Mouse (Mus musculus): ENCODE results near the gene Taok1. TPM values are rescaled to one million over a fixed set of nuclear protein-coding genes. Genes with fewer than 3 reads are reported as not detected.
A peak's percentile ranks its signal among the peaks of the same experiment; 100 is the strongest.
"Not testable (repeated sequence)": the region's sequence is repeated elsewhere in the genome, so short reads cannot be mapped to it uniquely, and the experiment has no call there.

Gene Taok1
- polyA plus RNA-seq (2012; rRNA removed), result 7.6 and 9.8 TPM in 2 replicates

GRCm38 (mm10) chr11:77607538-77608455, at the start of gene Taok1:
TSS of gene Taok1 (minus strand) at chr11:77607815.
- peak; percentile 77 for DNase-seq (ENCODE audit: low read depth)

DNA sequence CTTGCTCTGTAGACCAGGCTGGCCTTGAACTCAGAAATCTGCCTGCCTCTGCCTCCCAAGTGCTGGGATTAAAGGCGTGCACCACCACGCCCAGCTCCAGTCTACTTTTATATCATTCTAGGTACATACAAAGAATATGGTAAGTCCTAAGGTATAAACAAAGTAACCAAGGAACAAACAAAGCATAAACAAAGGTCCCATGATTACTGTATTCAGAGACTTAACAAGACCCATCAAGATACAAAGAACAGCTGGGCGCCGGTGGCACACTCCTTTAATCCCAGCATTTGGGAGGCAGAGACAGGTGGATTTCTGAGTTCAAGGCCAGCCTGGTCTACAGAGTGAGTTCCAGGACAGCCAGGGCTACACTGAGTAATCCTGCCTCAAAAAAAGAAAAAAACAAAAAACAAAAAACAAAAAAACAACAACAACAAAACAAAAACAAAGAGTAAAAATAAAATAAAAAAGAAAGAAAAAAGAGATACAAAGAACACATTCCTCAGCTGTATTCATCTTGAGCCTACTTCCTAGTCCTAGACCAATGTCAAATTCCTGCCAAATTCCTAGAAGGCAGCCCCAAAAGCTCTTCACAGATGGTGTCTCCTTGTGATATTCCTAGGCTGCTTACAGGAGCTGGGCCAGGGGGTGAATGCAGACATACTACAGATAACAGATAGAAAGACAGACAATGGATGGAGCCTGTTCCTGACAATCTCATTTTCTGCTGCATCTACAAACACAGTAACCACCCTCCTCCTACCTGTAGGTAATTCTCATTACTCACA, 46.0 kb upstream of the Taok1 start:
- not testable (repeated sequence) for DNase-seq (ENCODE audit: low read depth)

DNA sequence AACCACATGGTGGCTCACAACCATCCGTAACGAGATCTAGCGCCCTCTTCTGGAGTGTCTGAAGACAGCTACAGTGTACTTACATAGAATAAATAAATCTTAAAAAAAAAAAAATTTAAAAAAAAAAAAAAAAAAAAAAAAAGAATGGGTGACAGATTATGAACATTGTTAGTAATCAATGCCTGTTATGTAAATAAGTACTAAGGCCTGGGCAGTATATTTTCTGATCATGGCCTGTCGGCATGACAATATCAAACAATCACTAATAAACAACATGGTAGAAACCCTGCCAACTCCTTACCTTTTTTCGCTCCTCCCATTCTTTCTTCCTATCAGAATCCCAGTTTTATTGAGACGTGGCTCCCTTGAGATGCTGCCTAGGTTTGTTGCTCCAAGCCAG, 44.9 kb upstream of the Taok1 start:
- DNase-seq (ENCODE audit: low read depth), result no peak

- DNase-seq (ENCODE audit: low read depth), result no peak
Observed at GRCm38 (mm10) chr11:77648878-77649277, 41.3 kb upstream of the Taok1 start.

DNA sequence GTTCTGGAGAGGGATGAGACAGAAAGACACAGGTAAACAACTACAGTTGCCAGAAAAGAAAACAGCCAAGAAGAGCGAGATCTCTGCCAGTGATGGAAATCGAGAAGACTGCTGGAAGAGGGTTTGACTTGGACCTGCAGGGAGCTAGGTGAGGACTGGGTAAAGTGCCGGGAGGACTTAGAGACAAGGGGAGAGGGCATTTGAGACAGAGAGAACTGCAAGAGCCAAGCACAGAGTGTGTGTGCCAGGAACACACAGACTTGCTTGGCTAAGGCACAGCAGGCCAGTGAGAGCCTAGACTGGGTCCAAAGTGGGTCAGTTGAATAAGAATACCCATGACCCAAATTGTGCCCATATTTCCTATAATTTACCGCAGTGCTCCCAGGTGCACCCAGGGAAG, 37.9 kb upstream of the Taok1 start:
- DNase-seq (ENCODE audit: low read depth), result no peak

GRCm38 (mm10) chr11:77641390-77641789, 33.8 kb upstream of the Taok1 start:
- DNase-seq (ENCODE audit: low read depth), result no peak

- no peak for DNase-seq (ENCODE audit: low read depth)
Observed at GRCm38 (mm10) chr11:77630257-77630670, 22.6 kb upstream of the Taok1 start.

- DNase-seq (ENCODE audit: low read depth), result no peak
Observed at GRCm38 (mm10) chr11:77629476-77629875, 21.9 kb upstream of the Taok1 start.

- no peak for DNase-seq (ENCODE audit: low read depth)
Observed at GRCm38 (mm10) chr11:77626596-77627535, 19.3 kb upstream of the Taok1 start.

GRCm38 (mm10) chr11:77625061-77625855, 17.6 kb upstream of the Taok1 start:
- no peak for DNase-seq (ENCODE audit: low read depth)

GRCm38 (mm10) chr11:77624441-77625060, 16.9 kb upstream of the Taok1 start:
- no peak for DNase-seq (ENCODE audit: low read depth)

GRCm38 (mm10) chr11:77624002-77624401, 16.4 kb upstream of the Taok1 start:
- DNase-seq (ENCODE audit: low read depth), result no peak

DNA sequence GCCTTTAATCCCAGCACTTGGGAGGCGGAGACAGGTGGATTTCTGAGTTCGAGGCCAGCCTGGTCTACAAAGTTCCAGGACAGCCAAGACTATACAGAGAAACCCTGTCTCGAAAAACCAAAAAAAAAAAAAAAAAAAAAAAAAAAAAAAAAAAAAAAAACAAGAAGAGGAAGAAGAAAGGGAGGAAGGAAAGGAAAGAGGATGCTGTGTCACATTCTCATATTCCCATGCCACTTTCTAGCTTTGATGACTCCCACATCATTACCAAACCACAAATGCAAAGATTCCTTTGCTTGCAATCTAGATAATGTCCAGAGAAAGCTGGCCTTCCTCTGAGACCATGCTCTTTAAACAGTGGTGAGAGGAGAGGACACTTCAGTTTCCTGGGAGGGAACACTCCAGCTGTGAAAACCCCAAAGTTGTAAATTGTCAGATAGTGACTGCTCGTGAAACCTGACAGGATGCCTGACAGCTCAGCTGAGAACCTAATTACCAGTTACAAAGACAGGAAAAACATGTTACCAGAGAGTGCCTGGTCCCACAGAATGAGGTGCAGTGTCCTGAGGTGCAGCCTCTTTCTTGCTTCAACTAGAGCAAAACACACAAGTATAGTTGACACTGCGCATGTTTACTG, 14.4 kb upstream of the Taok1 start:
- DNase-seq (ENCODE audit: low read depth), result no peak

GRCm38 (mm10) chr11:77615084-77615624, 7.5 kb upstream of the Taok1 start:
- no peak for DNase-seq (ENCODE audit: low read depth)

DNA sequence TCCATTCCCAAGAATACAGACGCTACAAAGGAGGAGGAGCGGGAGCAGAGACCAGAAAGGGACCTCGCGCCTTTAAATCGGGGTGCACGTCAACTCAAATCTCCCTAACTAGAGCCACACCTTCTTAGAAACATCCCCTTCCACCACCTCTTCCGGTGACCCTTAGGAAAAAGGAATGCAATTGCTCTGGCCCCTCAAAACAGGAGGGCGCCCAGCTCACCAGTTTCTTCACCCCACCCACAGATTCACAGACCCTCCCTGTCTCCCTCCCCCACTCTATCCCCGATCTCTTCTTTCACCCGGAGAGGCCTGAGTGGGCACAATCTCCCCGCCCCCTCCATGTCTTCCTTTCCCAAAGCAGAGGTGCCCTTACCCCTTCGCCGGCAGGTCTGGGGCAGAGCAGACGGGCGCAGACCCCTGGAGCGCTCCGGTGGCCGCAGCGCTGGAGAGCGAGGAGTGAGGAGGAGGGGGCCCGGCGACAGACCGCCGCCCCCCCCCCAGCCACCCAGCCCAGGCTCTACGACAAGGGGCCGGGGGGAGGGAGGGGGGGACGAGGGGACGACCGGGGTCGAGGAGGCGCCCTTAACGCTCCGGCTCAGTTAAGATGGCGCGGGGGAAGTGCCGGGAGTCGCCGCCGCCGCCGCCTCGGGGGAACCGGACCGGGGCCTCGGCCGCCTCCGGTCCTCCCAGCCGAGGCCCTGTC, 629 bp downstream of the Taok1 start:
- DNase-seq (ENCODE audit: low read depth), result no peak

- DNase-seq (ENCODE audit: low read depth), result no peak
Observed at GRCm38 (mm10) chr11:77606469-77606834, 1.2 kb downstream of the Taok1 start.

- no peak for DNase-seq (ENCODE audit: low read depth)
Observed at GRCm38 (mm10) chr11:77597266-77597665, 10.3 kb downstream of the Taok1 start.

DNA sequence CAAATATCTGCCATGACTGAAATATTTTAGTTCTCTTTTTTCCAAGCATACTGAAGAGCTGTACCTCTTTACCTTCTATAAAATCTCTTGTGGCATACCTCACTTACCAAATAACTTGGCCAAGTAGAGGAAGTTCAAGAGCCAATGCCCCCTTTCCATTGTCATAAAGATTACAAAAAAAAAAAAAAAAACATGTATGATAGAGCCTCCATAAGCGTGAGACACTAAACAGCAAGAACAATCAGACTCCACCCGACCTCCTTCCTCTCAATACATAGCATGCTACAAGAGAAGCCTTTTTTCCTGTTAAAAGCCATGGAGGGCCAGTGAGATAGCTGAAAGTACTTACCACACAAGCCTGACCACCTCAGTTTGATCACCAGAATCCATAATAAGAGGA, 16.2 kb downstream of the Taok1 start:
- no peak for DNase-seq (ENCODE audit: low read depth)

DNA sequence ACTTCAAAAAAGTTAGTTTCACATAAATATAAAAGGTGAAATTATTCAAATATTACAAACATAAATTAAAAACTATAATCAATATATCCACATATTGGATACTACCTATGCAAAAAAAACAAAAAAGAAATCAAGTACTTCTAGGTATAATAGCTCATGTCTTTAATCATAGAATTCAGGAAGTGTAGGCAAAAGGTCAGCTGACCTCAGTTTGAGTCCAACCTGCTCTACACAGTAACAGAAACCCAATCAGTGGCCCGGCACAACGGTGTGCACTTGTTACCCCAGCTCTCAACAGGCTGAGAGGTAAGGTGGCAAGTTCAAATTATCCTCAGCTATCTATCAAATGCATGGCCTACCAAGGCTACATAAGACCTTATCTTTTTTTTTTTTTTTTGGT, 16.8 kb downstream of the Taok1 start:
- no peak for DNase-seq (ENCODE audit: low read depth)
